Mouse (Mus musculus) ES-Bruce4 (cell line): Measurements from ENCODE around the gene Pdzd9.

Source experiments
- CTCF ChIP-seq: IDR thresholded peaks from one replicate; pipeline ENCODE4 v1.8.1; 2011; ENCODE audit warnings: low read depth, low read length
- POLR2A ChIP-seq: IDR thresholded peaks from one replicate; pipeline ENCODE4 v1.8.1; 2011; ENCODE audit warnings: low read length; ENCODE audit not compliant: insufficient read depth

- TF ChIP-seq CTCF (no peak), POLR2A (no peak)
Observed at GRCm38 (mm10) chr7:120682002-120682401, 11.9 kb upstream of the Pdzd9 start.
